Mouse (Mus musculus): ENCODE data around the gene Chil6. TPM values are rescaled to one million over a fixed set of nuclear protein-coding genes. Genes with fewer than 3 reads are reported as not detected.
A peak's percentile ranks its signal among the peaks of the same experiment; 100 is the strongest.

Gene Chil6
- not detected in 2 replicates for polyA plus RNA-seq (2014; fragmentation: Nextera tagmentation; extraction: Ambion mirVana)

GRCm38 (mm10) chr3:106406082-106406481 lies at the start of gene Chil6:
Gene Chil6 (minus strand): TSS chr3:106406182.
- H3K9ac ChIP-seq (replicated peaks; ENCODE audit: low read depth, low read length): no peak within 1 kb of the TSS
- no peaks in the 10 kb centered on the region for H3K36me3 ChIP-seq (ENCODE audit: control insufficient read depth, insufficient read depth, low read length)
- H3K27ac ChIP-seq (ENCODE audit: low read depth, low read length): no peak within 1 kb of the TSS
- H3K27me3 ChIP-seq (ENCODE audit: control insufficient read depth, insufficient read depth, low read length): no peaks in the 10 kb centered on the region
- no peaks in the 10 kb centered on the region for H3K4me1 ChIP-seq (ENCODE audit: control insufficient read depth, insufficient read depth, low read length)
- no peaks in the 10 kb centered on the region for H3K9me3 ChIP-seq (ENCODE audit: control insufficient read depth, low read length)
- no peak for ATAC-seq (ENCODE audit: low read depth)
- no peak within 1 kb of the TSS for H3K4me3 ChIP-seq (ENCODE audit: low read depth, low read length)
- H3K4me2 ChIP-seq (ENCODE audit: low read depth, low read length): no peak within 1 kb of the TSS

GRCm38 (mm10) chr3:106452616-106453015 lies 46.6 kb upstream of the Chil6 start:
- Histone ChIP-seq H3K4me2 (ENCODE audit: low read depth, low read length) (no peak overlapping the region), H3K4me1 (ENCODE audit: control insufficient read depth, insufficient read depth, low read length) (no peaks in the 10 kb centered on the region), H3K9me3 (ENCODE audit: control insufficient read depth, low read length) (no peaks in the 10 kb centered on the region), H3K4me3 (ENCODE audit: low read depth, low read length) (no peak overlapping the region), H3K27ac (ENCODE audit: low read depth, low read length) (no peak overlapping the region), H3K36me3 (ENCODE audit: control insufficient read depth, insufficient read depth, low read length) (no peaks in the 10 kb centered on the region), H3K27me3 (ENCODE audit: control insufficient read depth, insufficient read depth, low read length) (no peaks in the 10 kb centered on the region), H3K9ac (replicated peaks; ENCODE audit: low read depth, low read length) (no peak overlapping the region)
- no peak for ATAC-seq (ENCODE audit: low read depth)
- 77% methylated on average over 4 of the region's 4 CpGs for WGBS

GRCm38 (mm10) chr3:106449567-106449966 lies 43.6 kb upstream of the Chil6 start:
- ATAC-seq (ENCODE audit: low read depth): no peak
- 83% methylated on average over 4 of the region's 4 CpGs for WGBS

GRCm38 (mm10) chr3:106448995-106449394 lies 43.0 kb upstream of the Chil6 start:
- ATAC-seq (ENCODE audit: low read depth): no peak
- Histone ChIP-seq H3K4me1 (ENCODE audit: control insufficient read depth, insufficient read depth, low read length) (no peaks in the 10 kb centered on the region), H3K27me3 (ENCODE audit: control insufficient read depth, insufficient read depth, low read length) (no peaks in the 10 kb centered on the region), H3K9ac (replicated peaks; ENCODE audit: low read depth, low read length) (no peak overlapping the region), H3K9me3 (ENCODE audit: control insufficient read depth, low read length) (no peaks in the 10 kb centered on the region), H3K4me3 (ENCODE audit: low read depth, low read length) (no peak overlapping the region), H3K36me3 (ENCODE audit: control insufficient read depth, insufficient read depth, low read length) (no peaks in the 10 kb centered on the region), H3K4me2 (ENCODE audit: low read depth, low read length) (no peak overlapping the region), H3K27ac (ENCODE audit: low read depth, low read length) (no peak overlapping the region)

More at GRCm38 (mm10) chr3:106449567-106449966, 43.6 kb upstream of the Chil6 start:
- Histone ChIP-seq H3K4me2 (ENCODE audit: low read depth, low read length) (no peak overlapping the region), H3K9ac (replicated peaks; ENCODE audit: low read depth, low read length) (no peak overlapping the region), H3K27me3 (ENCODE audit: control insufficient read depth, insufficient read depth, low read length) (no peaks in the 10 kb centered on the region), H3K4me1 (ENCODE audit: control insufficient read depth, insufficient read depth, low read length) (no peaks in the 10 kb centered on the region), H3K36me3 (ENCODE audit: control insufficient read depth, insufficient read depth, low read length) (no peaks in the 10 kb centered on the region), H3K27ac (ENCODE audit: low read depth, low read length) (no peak overlapping the region), H3K4me3 (ENCODE audit: low read depth, low read length) (no peak overlapping the region), H3K9me3 (ENCODE audit: control insufficient read depth, low read length) (no peaks in the 10 kb centered on the region)

- H3K9me3 ChIP-seq (ENCODE audit: control insufficient read depth, low read length): no peaks in the 10 kb centered on the region
- no peak overlapping the region for H3K9ac ChIP-seq (replicated peaks; ENCODE audit: low read depth, low read length)
- H3K4me1 ChIP-seq (ENCODE audit: control insufficient read depth, insufficient read depth, low read length): no peaks in the 10 kb centered on the region
- peak; percentile 79; the same call in 1 of the 2 replicates for ATAC-seq (ENCODE audit: low read depth)
- no peaks in the 10 kb centered on the region for H3K27me3 ChIP-seq (ENCODE audit: control insufficient read depth, insufficient read depth, low read length)
- H3K27ac ChIP-seq (ENCODE audit: low read depth, low read length): no peak overlapping the region
- no peak overlapping the region for H3K4me3 ChIP-seq (ENCODE audit: low read depth, low read length)
- H3K36me3 ChIP-seq (ENCODE audit: control insufficient read depth, insufficient read depth, low read length): no peaks in the 10 kb centered on the region
- H3K4me2 ChIP-seq (ENCODE audit: low read depth, low read length): no peak overlapping the region
Observed at GRCm38 (mm10) chr3:106448571-106448970, 42.6 kb upstream of the Chil6 start.

Other genes starting within 250 kb of the Chil6 start
- not detected in 2 replicates for gene Chil3, start 238.6 kb downstream of the Chil6 start, polyA plus RNA-seq (2014; fragmentation: Nextera tagmentation; extraction: Ambion mirVana)
- not detected in 2 replicates for gene Chil4, start 186.7 kb downstream of the Chil6 start, polyA plus RNA-seq (2014; fragmentation: Nextera tagmentation; extraction: Ambion mirVana)
- gene Dennd2d, start 76.2 kb upstream of the Chil6 start, polyA plus RNA-seq (2014; fragmentation: Nextera tagmentation; extraction: Ambion mirVana): 0.17 and 0.42 TPM in 2 replicates
- 63.9 and 75.8 TPM in 2 replicates for gene Dram2, start 141.6 kb upstream of the Chil6 start, polyA plus RNA-seq (2014; fragmentation: Nextera tagmentation; extraction: Ambion mirVana)
- gene Cept1, start 141.6 kb upstream of the Chil6 start, polyA plus RNA-seq (2014; fragmentation: Nextera tagmentation; extraction: Ambion mirVana): 43.4 and 45.6 TPM in 2 replicates